Comparison of ENCODE assay signal across 8 mouse cellular contexts in genomic region chr2:44926683-44927481, GRCm38 (mm10). TPM values are rescaled to one million over a fixed set of nuclear protein-coding genes. Genes with fewer than 3 reads are reported as not detected.
DNase-seq lines count a peak whose midpoint lies in the region; ATAC-seq lines count a peak whose summit lies in the region.

No protein-coding gene starts in this region.

- ATAC-seq in inflammation-experienced regulatory T-cells, adult 6 months = peak; percentile 66
- ATAC-seq in megakaryocyte progenitor cell, adult 5-6 weeks (replicated peaks; ENCODE audit: poor library complexity) = peak; percentile 81

- DNase-seq in adrenal gland, adult 18-20 months (ENCODE audit: low spot score in 2 of 2) = peak; percentile 87 to 89
- peak; percentile 93 for DNase-seq in embryo, embryonic 10.5 days (ENCODE audit: low spot score)
- DNase-seq in gastrocnemius, postnatal 14 days = peak; percentile 93
- DNase-seq in left cerebral cortex, postnatal 10 days (ENCODE audit: extremely low spot score in 1 of 2, low spot score in 2 of 2) = peak; percentile 87 to 94
- peak; percentile 92 to 94 for DNase-seq in right cerebral cortex, postnatal 10 days (ENCODE audit: low spot score in 2 of 2)
- DNase-seq in urinary bladder, postnatal 14 days (ENCODE audit: low spot score) = peak; percentile 90

- intact Hi-C loops in gastrocnemius, postnatal 14 days (cut with DNase I; ENCODE audit: low total_unique reads) = loop anchor here (10.0 kb wide), 1 partner anchor 188 kb away; the partner anchor contains the start of gene Zeb2
- intact Hi-C loops in left cerebral cortex, postnatal 10 days (cut with DNase I) = loop anchor here (5.0 to 10.0 kb wide), 2 partner anchors 180 to 352 kb away; no protein-coding TSS in a partner anchor

RNA-seq across cellular contexts. Expression of gene Gtdc1, which starts 0.6 kb away (rescaled TPM):
- total RNA-seq in adrenal gland, adult 18-20 months (2021) = 10 to 100 TPM; 12.8 to 13.7 TPM
- 10 to 100 TPM; 23.5 to 24.4 TPM for total RNA-seq in gastrocnemius, postnatal 14 days (2021)
- polyA plus RNA-seq in inflammation-experienced regulatory T-cells, adult 6 months (2017; shearing (Covaris generic)) = 10 to 100 TPM; 14.3 to 31.2 (median 21.5) TPM
- total RNA-seq in left cerebral cortex, postnatal 10 days (2021) = 10 to 100 TPM; 91.6 to 96.0 TPM
- total RNA-seq in megakaryocyte progenitor cell, adult 5-6 weeks (2015) = 15.5 and 18.6 TPM in 2 replicates
- 16.9 and 22.2 TPM in 2 replicates for total RNA-seq in megakaryocyte progenitor cell, adult 5-6 weeks (2017)

Comparison
In these comparisons a context has a peak if more than half of its experiments do, and no peak if none do; other contexts are left out.
1. Peak in every context shown above with its lines: DNase-seq and ATAC-seq.